Mouse (Mus musculus): Measurements from ENCODE around the gene Abhd12b. TPM values are rescaled to one million over a fixed set of nuclear protein-coding genes. Genes with fewer than 3 reads are reported as not detected.

The Abhd12b gene
- total and polyA plus RNA-seq, 3 experiments, result 0.23 TPM; not detected in 2

GRCm38 (mm10) chr12:70144637-70145448 is 9.1 kb upstream of the Abhd12b start:
- no peak overlapping the region; the same call in 1 of the 2 replicates for H3K27ac ChIP-seq (ENCODE audit: insufficient read depth, low read depth)
- dilution Hi-C loops (cut with MboI; ENCODE audit: extremely low pct_ligation_motif_present, extremely low pct_unique_long_range_greater_than_20kb, low sequenced_read_pairs), result no loop called here
- peak; percentile 79 for DNase-seq (ENCODE audit: extremely low read depth)
- no peaks in the 10 kb centered on the region for H3K27me3 ChIP-seq (replicated peaks)
- peak overlapping the region; percentile 76 for H3K4me2 ChIP-seq (ENCODE audit: insufficient read depth, low read depth, poor library complexity, severe bottlenecking)
- H3K9ac ChIP-seq (ENCODE audit: insufficient read depth, low read depth), result peak overlapping the region; percentile 61
- H3K9me3 ChIP-seq (replicated peaks; ENCODE audit: low read length), result no peaks in the 10 kb centered on the region
- in situ Hi-C loops (cut with MboI; ENCODE audit: low pct_ligation_motif_present, low pct_unique_long_range_greater_than_20kb, low sequenced_read_pairs), result loop anchor here (10.0 kb wide), 1 partner anchor 70 kb away; no protein-coding TSS in a partner anchor
- peaks cover 7 to 39% of the 10 kb centered on the region in 2 experiments for H3K4me1 ChIP-seq (ENCODE audit: control insufficient read depth in 1 of 2, insufficient read depth in 2 of 2)
- no peaks in the 10 kb centered on the region for H3K79me2 ChIP-seq (replicated peaks; ENCODE audit: control insufficient read depth, extremely low read depth, insufficient read depth, poor library complexity, severe bottlenecking)
- H3K4me3 ChIP-seq (replicated peaks in 1 of 3; ENCODE audit: low read depth in 2 of 3, low read length in 2 of 3, poor library complexity in 1 of 3), result no peak overlapping the region
- H3K36me3 ChIP-seq (replicated peaks in 1 of 2; ENCODE audit: control insufficient read depth in 1 of 2, insufficient read depth in 1 of 2, low read length in 1 of 2), result peaks cover 0 to 2% of the 10 kb centered on the region in 2 experiments
- TF ChIP-seq MAX (IDR thresholded peaks at IDR 0.05; ENCODE audit: low read length) (peak; percentile 91), MAZ (IDR thresholded peaks at IDR 0.05; ENCODE audit: low read depth, low read length) (peak; percentile 42; the same call in 1 of the 2 replicates), MEF2A (IDR thresholded peaks at IDR 0.05; ENCODE audit: borderline replicate concordance, low read depth, low read length) (peak; percentile 77; the same call in 1 of the 2 replicates), EP300 (IDR thresholded peaks at IDR 0.05; ENCODE audit: low read length) (peak; percentile 57; the same call in 1 of the 2 replicates), TBP (conservative IDR thresholded peaks at IDR 0.05; ENCODE audit: low read depth, low read length) (0 out of 2 replicates have a peak, but pooled peaks have one; percentile 17), ETS1 (conservative IDR thresholded peaks at IDR 0.05; ENCODE audit: low read depth, low read length) (peak; percentile 10; the same call in 1 of the 2 replicates), MAFK (IDR thresholded peaks at IDR 0.05; ENCODE audit: insufficient replicate concordance, low read length) (0 out of 2 replicates have a peak, but pooled peaks have one; percentile 20), ZKSCAN1 (IDR thresholded peaks at IDR 0.05; ENCODE audit: borderline replicate concordance, low read depth, low read length) (no peak), SMC3 (IDR thresholded peaks at IDR 0.05; ENCODE audit: low read depth, low read length) (peak; percentile 88), NELFE (IDR thresholded peaks at IDR 0.05; ENCODE audit: low read depth, low read length) (peak; percentile 57; the same call in 1 of the 2 replicates), MYC (IDR thresholded peaks at IDR 0.05; ENCODE audit: low read depth, low read length) (peak; percentile 86; the same call in 1 of the 2 replicates), JUN (IDR thresholded peaks at IDR 0.05; ENCODE audit: insufficient read depth, low read depth, low read length) (peak; percentile 32; the same call in 1 of the 2 replicates), USF2 (conservative IDR thresholded peaks at IDR 0.05; ENCODE audit: low read depth, low read length) (no peak), MXI1 (IDR thresholded peaks at IDR 0.05; ENCODE audit: low read depth, low read length) (peak; percentile 55), BHLHE40 (IDR thresholded peaks at IDR 0.05; ENCODE audit: low read depth, low read length) (peak; percentile 50), HCFC1 (IDR thresholded peaks at IDR 0.05; ENCODE audit: low read depth, low read length) (peak; percentile 26), ZMIZ1 (IDR thresholded peaks at IDR 0.05; ENCODE audit: low read depth, low read length) (no peak), POLR2A (IDR thresholded peaks at IDR 0.05; ENCODE audit: low read depth, low read length) (no peak), SIN3A (IDR thresholded peaks at IDR 0.05; ENCODE audit: low read length) (peak; percentile 73; the same call in 1 of the 2 replicates), JUND (conservative IDR thresholded peaks at IDR 0.05; ENCODE audit: low read depth, low read length) (peak; percentile 53; the same call in 1 of the 2 replicates), ELF1 (IDR thresholded peaks at IDR 0.05; ENCODE audit: low read depth, low read length) (0 out of 2 replicates have a peak, but pooled peaks have one; percentile 38), E2F4 (IDR thresholded peaks at IDR 0.05; ENCODE audit: insufficient replicate concordance, low read depth, low read length) (no peak), ZC3H11A (IDR thresholded peaks at IDR 0.05; ENCODE audit: low read depth, low read length) (peak; percentile 72), CHD1 (IDR thresholded peaks at IDR 0.05; ENCODE audit: low read depth, low read length) (no peak), POLR2AphosphoS2 (IDR thresholded peaks at IDR 0.05; ENCODE audit: low read depth, low read length) (no peak), RCOR1 (conservative IDR thresholded peaks at IDR 0.05; ENCODE audit: low read depth, low read length) (no peak), CHD2 (IDR thresholded peaks at IDR 0.05; ENCODE audit: low read length) (peak; percentile 64; the same call in 1 of the 2 replicates), USF1 (IDR thresholded peaks at IDR 0.05; ENCODE audit: low read depth, low read length) (no peak; the same call in 1 of the 2 replicates), UBTF (IDR thresholded peaks at IDR 0.05; ENCODE audit: low read depth, low read length) (no peak), IRF4 (IDR thresholded peaks at IDR 0.05; ENCODE audit: low read depth, low read length) (peak; percentile 74; the same call in 1 of the 2 replicates), RAD21 (IDR thresholded peaks at IDR 0.05; ENCODE audit: low read depth, low read length) (peak; percentile 94), NRF1 (IDR thresholded peaks at IDR 0.05; ENCODE audit: low read depth, low read length) (no peak), PAX5 (IDR thresholded peaks at IDR 0.05; ENCODE audit: low read length) (no peak), KAT2A (IDR thresholded peaks at IDR 0.05; ENCODE audit: insufficient replicate concordance, low read length) (no peak), TCF12 (IDR thresholded peaks at IDR 0.05; ENCODE audit: low read depth, low read length) (peak; percentile 63), ZNF384 (IDR thresholded peaks at IDR 0.05; ENCODE audit: low read depth, low read length) (peak; percentile 36; the same call in 1 of the 2 replicates), GABPA (IDR thresholded peaks at IDR 0.05; ENCODE audit: insufficient replicate concordance, low read depth, low read length) (no peak)

Measured in CH12.LX (cell line).